Mouse (Mus musculus) gastrocnemius, adult 18-20 months (tissue): ENCODE data around the gene Etv6. TPM values are rescaled to one million over a fixed set of nuclear protein-coding genes. Genes with fewer than 3 reads are reported as not detected.

Experiments used
- DNase-seq: peaks from one replicate; pipeline ENCODE4 v3.0.0; 2021; ENCODE audit warnings: low spot score
- total RNA-seq, 2 experiments: library from RNA; stranded (reverse); gene quantifications; 2 replicates each; pipeline ENCODE4 v1.2.3; 2021

Gene Etv6
- total RNA-seq, 2 experiments from 2014 or later: 5.7 to 9.4 TPM

DNA sequence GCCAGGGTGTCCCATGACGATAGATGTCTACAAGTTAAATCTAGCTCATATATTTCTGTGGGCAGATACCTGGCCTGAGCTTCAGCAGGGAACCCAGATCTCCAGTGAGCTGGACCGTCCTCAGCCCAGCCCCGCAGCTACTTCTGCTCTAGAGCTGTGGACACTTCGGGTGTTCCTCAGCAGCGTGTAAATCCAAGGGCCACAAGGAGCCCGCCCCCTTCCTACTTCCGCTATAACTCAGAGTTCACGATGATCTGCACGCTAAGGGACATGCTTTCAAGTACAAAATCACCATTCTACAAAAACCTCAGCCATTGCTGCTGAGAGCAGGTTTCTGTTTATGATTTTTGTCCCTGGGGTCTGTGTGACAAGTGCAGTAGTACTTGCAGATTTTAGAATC lies 211.8 kb downstream of the Etv6 start:
- no peak for DNase-seq

DNA sequence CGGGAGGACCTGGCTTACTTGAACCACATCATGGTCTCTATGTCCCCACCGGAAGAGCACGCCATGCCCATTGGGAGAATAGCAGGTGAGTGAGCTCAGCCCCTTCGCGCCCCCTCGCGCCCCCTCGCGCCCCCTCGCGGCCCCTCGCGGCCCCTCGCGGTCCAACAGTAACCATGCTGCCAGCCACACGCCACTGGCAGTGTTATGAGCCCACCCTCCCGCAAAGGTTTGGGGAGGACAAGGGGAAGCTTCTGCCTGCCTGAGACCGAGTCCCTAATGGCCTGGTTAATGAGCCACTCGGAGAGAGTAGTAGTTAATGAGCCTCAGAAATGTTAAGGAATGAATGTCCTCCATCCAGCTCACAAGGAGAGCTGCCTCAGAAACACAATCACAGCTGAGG lies 213.2 kb downstream of the Etv6 start:
- DNase-seq: no peak

DNA sequence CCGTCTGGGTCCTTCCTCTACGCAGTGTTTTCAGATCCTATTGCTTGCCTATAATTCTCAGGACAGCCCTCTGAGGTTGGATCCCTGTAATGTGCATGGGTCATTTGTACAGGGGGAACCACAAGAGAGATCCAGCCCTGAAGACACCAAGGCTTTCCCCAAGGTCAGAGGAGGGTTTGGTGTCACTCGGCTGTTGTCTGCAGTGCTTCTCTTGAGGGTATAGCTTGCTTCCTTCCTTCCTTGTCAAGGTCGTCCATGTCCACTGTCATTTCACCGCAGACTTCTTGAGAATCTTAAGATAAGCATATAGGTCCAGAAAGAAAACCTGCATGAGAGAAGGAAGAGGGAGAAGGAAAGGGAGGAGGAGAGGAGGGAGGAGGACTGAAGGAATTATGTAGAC lies 215.3 kb downstream of the Etv6 start:
- DNase-seq: no peak

DNA sequence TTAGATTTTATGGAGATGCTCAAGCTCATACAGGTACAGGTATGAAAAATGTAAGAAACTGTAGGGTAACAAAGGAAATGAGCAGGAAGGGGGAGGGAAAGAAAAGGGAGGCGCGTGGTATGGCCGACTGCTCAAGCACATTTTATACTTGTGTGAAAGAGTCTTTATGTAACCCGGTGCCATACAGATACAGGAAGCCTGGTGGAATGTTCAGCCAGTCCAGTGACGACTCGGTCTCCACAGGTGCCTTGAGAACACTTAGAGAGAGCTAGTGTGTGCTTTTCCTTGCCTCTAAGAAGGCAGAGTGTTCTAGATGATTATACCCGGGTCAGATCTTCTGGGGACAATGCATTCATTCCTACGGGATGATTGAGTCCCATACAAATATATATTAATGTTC lies 215.9 kb downstream of the Etv6 start:
- no peak for DNase-seq

DNA sequence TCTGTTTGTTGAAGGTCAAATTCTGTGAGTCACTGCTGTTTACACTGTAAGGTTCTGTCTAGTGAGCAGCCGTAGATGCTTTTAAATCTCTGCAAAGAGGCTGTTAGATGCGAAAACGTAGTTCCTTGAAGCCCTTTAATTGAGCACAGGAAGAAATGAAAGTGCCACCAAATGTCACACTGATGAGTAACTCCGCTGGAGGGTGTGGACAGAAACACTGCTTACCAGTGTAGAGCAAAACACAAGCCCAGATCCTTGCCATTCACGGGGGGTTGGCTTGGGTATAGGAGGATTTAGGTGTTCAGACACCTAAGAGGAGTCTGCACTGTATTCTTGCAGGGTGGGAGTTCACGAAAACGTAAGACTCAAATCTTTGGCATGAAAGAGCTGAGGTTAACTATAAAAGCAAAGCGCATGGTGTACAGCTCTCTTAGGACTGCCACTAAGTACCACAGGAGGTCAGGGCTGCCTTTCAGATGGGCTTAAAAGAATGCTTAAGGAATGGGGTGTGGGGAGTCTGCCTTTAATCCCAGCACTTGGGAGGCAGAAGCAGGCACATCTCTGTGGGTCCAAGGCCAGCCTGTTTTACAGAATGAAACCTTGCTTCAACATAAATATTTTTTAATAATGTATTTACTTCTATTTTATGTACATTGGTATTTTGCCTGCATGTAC lies 216.7 kb downstream of the Etv6 start:
- DNase-seq: no peak

DNA sequence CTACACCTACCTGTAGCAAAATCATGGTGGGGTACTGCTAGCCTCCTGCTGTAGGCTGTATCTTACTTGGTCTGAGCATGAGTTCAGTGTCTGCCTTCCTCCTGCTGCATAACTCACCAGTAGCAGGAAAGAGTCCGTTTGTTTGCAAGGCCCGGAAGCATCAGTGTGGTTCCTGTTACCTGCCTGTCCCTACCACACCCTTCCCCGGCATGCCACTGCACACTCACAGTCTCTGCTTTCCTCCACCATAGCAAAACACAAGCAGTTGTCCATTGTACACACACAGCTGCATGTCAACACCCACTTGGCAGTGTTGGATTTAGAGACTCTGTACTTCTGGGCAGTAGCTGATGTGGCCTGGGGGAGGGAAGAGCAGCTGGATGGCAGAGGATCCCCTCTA lies 220.9 kb downstream of the Etv6 start:
- DNase-seq: no peak

DNA sequence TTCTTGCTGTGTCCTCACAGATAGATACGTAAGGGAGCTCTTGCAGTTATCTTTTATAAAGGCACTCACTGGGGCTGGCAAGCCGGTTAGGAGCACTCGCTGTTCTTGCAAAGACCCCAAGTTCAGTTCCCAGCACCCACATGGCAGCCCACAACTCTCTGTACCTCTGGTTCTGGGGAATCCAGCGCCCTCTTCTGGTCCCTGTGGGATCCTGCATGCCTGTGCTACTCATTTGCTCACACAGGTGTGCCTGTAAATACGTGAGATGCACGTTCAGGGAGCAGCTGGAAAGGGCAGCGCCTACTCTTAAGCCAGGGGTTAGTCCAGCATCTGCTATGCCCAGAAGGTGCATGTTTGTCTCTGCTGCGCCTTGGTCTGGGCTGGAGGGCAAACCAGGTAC lies 224.4 kb downstream of the Etv6 start:
- no peak for DNase-seq

DNA sequence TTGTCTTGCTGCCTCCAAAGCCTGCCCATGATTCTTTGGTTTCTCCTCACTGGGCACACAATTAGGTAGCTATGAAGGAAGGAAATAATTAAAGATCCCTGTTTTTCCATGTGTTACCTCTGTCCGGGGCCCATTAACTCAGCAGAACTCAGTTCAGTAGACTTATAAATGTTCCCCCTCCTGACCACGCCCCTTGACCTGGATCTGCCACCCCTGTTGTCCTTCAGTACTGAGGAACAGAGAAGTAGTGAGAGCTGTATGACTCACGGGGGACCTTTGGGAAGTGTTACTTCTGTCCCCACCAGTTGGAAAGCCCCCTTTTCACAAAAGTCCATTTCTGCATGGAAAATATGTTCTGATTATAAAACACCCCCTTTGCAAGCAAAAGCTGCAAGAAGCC lies 226.4 kb downstream of the Etv6 start:
- peak; percentile 12 for DNase-seq

DNA sequence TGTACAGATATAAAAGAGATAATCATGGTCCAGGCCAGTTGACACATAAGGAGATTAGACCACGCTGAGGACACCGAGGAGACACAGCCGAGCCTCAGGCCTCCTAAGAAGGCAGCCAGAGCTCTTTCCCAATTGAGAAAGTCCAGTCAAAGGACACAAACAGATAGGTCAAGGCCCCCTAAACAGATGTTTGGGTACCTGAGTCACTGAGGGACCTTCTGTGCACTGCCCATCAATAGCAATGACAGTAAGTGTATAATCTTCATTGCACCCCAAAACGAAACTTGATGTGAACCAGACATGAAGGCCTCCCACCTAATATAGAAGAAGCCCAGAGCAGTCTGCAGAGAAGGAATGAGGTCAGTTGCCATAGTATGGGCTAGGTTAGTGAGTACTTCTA lies 226.9 kb downstream of the Etv6 start:
- no peak for DNase-seq

DNA sequence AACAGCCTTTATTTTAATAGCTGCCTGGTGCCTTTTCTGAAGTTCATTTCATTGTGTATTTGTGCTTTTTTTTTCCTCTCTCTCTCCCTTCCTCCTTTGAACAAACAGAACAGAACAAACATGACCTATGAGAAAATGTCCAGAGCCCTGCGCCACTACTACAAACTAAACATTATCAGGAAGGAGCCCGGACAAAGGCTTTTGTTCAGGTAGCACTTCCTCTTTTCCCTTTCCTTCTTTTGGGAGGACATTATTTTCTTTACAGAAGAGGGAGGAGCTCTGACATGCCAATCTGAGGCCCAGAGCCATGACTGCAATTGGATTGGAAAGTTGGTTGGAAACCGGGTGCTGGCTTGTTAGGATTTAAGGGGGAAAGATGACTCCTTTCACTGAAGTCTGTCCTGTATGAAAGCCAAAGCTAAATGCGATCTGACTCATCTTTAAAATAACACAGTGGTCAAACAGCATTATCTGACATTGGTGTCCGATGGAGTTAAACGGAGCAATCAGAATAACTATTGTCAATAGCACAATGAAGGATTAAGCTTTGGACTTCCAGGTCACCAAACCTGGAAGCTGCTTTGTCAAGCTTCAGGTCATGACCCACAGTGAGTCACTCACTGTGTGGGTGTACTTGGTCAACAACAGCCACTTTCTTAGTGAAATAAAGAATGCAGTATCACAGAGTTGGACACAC lies 227.6 kb downstream of the Etv6 start:
- no peak for DNase-seq

DNA sequence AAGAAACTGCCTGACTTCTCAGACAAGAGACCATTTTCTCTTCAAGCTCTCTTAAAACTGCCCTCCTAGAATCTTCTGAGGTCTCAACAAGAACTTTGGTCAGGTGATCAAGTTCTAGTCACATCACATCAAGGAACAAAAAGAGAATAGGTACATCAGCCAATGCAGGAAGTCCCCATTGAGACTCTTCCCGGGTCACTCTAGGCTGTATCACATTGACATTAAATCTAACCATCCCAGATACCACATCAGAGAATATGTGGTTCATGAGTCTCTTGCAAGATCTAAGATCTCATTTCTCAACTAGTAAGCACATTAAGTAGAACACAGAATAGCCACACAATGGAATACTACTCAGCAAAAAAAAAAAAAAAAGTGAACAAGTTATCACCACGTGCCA lies 238.4 kb downstream of the Etv6 start:
- DNase-seq: no peak

DNA sequence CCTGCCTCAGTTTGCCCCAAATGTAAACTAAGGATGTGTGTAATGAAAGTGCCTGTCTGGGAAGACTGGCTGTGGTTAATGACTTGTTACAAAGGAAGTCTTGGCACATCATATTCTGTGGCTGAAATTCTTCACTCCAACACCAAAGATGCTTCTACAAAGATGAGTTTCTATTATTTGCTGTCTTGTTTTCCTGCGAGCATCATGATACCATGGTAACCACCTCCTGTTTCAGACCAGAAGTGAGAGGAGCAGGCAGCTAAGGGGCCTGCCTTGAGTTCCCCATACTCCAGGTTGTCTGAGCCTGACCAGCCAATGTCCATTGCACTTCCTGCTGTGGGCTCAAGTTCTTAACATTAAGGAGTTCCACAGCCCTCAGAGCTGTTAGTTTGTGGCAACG lies 241.5 kb downstream of the Etv6 start:
- no peak for DNase-seq

DNA sequence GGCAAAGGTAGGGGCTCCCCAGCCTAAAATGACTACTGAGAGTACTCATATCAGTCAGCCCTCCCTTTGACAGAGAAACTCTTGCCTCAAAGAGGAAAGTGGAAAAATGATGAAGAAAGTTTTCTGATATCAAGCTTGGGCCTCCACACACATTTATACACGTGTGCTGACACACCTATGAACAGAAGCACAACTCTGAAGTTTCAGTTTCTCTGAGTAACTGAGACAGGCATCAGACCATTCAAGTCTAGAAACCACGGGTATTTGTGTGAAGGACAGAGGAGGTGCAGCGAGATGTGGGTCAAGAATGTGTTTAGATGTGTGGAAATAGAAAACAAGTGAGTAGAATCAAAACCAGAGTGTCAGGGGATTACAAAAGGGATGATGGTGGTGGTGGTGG lies 246.6 kb downstream of the Etv6 start:
- DNase-seq: no peak

DNA sequence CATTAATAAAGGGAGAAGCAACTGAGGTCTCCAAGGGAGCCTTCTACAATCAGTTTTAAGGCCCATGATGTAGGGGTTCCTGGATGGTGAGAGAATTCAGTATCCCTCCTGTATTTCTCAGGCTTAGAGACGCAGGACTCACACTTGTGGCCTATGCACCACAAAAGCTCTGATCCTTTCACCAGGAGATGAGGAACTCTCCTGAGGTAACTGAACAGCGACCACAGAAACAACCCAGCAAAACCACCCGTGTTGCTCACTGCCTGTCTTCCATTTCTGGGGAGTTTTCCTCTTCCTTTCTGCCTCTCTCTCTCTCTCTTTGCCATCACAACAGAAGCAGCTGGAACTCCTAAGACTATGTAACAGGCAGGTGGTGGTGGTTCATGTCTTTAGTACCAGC lies 256.3 kb downstream of the Etv6 start:
- no peak for DNase-seq

DNA sequence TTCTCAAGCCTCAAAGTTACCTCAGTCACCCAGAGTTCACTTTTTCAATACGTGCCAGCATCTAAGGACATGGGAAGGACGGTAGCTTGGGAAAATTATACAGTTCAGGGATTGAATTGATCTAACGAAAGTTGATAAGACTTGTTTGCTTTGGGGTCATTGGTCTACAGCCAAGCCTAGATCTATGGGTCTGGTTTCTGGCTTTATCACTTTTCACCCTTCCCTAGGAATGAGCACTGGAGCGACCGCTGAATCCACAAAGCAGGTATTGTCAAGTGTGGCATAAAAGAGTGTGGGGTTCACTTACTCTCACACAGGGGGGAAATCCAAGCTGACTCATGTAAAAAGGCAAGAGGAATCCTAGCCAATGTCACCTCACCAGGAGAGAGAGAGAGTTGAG lies 256.9 kb downstream of the Etv6 start:
- no peak for DNase-seq

DNA sequence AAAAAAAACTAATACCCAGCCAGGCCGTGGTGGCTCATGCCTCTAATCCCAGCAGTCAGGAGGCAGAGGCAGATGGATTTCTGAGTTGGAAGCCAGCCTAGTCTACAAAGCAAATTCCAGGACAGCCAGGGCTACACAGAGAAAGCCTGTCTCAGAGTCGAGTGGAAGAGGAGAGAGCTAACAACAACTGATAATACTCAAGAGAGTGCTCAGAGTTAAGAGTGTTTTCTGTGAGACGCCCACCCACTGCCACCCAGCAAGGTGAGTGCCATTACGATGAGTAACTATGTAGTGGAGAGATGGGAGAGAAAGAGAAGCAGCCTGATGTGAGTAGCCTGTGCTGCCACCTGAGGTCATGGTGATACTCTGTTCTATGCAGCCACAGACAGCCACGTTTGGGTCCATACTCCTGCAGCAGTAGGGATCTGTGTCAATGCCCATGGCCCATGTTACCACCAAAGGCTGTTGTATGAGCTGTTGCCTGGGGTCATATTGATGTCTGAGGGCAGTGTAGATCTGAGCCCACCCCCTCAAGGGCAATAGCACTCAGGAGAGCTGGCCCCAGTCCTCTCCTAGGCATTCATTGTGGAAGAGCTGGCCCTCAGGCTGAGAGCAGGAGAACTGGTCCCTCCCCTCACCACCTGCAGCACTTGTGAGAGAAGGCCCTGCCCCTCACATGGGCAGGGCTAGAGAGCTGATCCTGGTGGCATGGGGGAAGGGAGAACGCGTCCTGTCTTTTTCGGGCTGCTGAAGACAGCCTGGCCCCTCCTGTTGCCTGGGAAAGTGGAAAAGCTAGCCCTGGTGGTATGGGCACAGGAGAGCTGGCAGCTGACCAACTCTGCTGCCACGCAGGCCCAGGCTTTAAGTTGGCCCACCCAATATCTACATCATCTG lies 258.4 kb downstream of the Etv6 start:
- no peak for DNase-seq

DNA sequence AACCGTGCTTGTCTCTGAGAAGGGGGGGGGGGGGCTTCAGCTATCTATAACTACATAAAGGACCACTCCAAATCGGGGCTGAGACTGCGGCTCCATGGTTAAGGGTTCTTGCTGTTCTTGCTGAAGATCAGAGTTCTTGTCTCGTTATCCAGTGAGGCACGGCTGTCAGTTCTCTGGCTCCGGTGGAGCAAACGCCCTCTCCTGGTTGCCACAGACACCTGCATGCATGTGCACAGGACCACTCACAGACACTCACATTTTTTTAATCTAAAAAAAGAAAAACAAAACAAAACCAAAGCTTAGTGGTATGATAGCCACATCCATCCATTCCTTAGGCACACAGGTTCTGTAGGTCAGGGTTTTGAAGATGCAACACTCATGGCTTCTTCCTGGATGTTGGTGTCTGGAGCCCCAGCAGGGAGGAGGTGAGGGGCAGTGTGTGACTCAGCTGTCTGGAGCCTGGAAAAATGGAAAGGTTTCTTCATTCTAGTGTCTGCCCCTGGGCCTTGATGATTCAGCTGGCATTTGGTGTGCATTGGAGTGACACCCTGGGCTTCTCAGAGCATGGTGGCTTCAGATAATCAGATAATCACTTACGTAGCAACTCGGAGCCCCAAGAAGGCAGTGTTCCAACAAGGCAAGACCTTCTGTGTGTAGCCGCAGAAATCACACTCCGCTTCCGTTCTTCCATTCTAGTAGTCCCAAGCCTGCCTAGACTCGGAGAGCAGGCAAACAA lies 262.6 kb downstream of the Etv6 start:
- DNase-seq: no peak

DNA sequence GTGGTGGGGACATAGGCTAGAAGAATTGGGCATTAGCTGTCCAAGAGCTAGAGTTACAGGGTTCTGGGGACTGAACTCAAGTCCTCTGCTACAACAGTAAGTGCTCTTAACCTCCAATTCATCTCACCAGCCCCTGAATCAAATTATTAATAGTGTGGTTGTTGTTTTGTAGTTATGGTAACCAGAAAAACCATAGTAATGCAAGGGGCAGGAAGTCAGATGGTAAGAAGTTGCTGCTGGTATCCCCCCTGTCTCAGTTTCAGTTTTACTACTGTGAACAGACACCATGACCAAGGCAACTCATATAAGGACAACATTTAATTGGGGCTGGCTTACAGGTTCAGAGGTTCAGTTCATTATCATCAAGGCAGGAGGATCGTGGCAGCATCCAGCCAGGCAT lies 266.5 kb downstream of the Etv6 start:
- DNase-seq: no peak

DNA sequence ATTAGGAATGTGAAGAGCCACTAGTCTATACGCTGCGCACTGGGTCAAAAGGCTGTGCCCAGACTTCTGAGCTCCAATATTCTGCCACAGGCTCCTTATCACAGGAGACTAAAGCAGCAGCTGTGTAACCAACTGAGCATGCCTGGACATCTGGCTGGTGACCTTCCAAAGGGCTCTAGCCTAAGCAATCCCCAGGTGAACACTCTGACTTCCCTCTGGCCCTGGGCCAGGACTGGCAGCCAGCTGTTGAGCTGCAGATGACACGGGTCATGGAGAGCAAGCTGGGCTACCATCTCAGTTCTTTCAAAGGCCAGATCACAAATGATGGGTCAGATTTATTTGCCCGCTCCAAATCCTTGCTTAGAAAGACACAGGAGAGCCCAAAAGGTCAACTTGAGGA lies 275.8 kb downstream of the Etv6 start:
- DNase-seq: no peak

DNA sequence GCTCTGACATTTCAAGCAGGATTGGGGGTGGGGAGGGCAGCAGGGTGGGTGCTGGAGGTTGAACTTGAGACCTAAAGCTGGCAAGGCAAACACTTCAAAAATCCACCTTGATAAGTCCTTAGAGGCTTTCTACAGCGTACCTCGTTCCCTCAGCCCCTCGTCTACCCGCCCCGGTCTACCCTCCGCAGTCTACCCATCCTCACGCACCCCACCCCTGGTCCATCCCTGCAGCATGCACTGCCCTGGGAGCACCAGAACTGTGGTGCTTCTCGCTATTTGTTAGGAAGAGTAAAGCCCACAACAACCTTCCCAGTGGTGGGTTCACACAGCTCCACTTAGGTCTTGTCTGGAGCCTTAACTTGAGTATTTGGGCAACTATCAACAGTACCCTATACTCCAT lies 277.1 kb downstream of the Etv6 start:
- DNase-seq: no peak

DNA sequence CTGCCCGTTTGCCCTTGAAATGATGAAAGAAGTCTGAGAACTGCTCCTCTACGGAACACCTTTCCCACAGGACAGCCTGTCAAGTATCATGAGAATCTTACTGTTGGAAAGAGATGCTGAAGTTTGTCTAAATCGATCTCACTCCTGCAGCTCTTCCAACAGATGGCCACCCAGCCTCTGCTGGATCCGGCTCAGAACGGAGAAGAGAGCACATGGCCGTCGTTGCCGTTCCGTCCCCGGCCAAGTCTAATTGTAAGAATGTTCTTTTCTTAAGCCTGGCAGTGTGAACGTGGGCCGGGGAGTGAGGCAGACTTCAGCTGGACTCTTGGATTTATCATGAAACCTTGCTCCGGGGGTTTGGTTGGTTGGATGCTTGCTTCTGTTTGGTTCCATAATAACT lies 281.9 kb downstream of the Etv6 start:
- DNase-seq: no peak
